Mouse (Mus musculus): ENCODE results near the gene Olfr103.

Olfr103 gene

GRCm38 (mm10) chr17:37339598-37339997 lies at the start of gene Olfr103:
Olfr103 (minus strand) TSS chr17:37339698.
- DNase-seq = no peak

DNA sequence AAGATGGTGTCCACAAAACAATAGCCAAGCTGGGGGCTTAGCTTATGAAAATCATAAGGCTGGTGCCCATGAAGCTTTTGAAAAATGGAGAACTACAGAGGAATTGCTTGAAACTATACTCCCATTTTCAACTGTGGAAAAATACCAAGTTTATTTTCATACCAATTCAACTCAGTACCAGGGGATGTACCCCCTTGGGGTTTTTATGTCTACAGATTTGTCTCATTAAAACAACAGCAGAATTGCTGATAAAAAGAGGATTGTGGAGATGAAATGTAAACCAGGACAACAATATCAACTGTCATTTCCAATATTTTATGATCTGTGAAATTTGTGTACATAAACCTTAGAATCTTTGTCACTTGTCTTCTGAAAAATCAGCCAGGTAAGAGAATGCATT lies 39.2 kb upstream of the Olfr103 start, which contains the start of gene Olfr105-ps:
Olfr105-ps (plus strand) TSS at position 301 of the 400 bp plus-strand sequence.
- DNase-seq = no peak

DNA sequence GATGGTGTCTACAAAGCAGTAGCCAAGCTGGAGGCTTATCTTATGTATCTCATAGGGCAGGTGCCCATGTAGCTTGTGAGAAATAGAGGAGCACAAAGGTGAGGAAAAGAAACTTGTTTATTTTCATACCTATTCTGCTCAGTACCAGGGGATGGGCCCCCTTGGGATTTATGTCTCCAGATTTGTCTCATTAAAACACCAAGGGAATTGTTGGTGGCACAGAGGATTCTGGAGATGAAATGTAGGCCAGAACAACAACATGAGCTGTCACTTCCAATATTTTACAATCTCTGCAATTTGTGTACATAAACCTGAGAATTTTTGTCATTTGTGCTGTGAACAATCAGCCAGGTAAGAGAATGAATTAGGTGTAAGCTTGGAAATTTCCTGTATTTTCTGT lies 19.8 kb upstream of the Olfr103 start, which contains the start of gene Olfr104-ps:
Olfr104-ps (plus strand) TSS at position 301 of the 400 bp plus-strand sequence.
- no peak for DNase-seq

DNA sequence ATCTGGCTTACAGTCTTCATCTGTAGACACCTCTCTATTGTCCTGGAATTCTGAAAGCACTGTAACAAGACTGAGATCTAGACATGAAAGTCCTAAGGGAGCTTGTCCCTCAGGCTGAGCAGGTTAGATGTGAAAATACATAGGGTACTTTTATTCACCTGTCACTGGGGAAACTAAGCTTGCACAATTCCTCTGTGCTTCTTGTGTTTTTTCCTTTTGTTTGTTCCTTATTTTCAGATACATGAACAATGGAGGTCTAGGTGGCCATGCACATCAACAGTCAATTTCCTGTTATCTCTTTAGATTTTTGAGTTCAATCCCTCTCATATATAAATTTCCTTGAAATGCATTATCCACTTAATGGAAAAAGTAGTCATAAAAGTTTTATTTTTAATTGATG lies 22.5 kb downstream of the Olfr103 start, which contains the start of gene Olfr102:
Olfr102 (minus strand) TSS at position 101 of the 400 bp plus-strand sequence.
- DNase-seq = no peak

DNA sequence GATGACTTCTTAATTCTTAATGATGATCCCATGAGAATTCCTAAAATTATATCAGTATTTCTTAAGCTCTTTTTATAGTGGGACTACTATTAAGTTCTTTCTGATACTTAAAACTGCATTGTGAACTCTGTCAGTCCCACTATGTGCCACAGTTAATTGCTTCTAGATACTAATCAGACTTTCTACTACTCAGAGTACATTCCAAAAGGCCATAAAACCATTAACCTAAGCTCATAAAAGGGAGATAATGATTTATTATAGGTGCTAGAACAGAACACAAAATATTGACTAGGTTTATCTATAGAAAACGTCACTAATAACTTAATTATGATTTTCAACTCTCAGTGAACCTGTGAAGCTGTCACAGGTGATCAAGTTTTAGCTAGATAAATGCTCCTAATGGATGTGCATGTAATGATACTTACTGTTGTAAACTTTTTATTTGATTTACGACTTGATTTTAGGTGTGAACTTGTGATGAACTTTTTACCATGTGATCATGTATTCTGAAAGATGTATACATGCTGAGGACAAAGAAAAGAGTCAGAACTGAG lies 29.3 kb downstream of the Olfr103 start:
- no peak for DNase-seq

GRCm38 (mm10) chr17:37308483-37308882 lies 31.0 kb downstream of the Olfr103 start:
- DNase-seq = no peak

GRCm38 (mm10) chr17:37304213-37304612 lies 35.3 kb downstream of the Olfr103 start, which contains the start of gene Olfr101:
Olfr101 (minus strand) TSS chr17:37304313.
- no peak for DNase-seq

All from kidney, postnatal 25 days (tissue).